Mouse (Mus musculus) limb, embryonic 15.5 days (tissue): ENCODE results near the gene Rtn4r. TPM values are rescaled to one million over a fixed set of nuclear protein-coding genes. Genes with fewer than 3 reads are reported as not detected.

Experiments used
- ATAC-seq: fragments of 200-750 bp; cut with Nextera tagmentation; 2 replicates; pipeline ENCODE4 v1.8.0; 2017; ENCODE audit warnings: low read depth, moderate TSS enrichment; ENCODE audit not compliant: insufficient number of reproducible peaks, low FRiP score, low TSS enrichment
- H3K27ac ChIP-seq: fragments of 300-500 bp; sonication (generic); 2 replicates; pipeline ENCODE4 v1.5.1; 2015; ENCODE audit warnings: moderate library complexity, mild to moderate bottlenecking, inconsistent platforms
- H3K27me3 ChIP-seq: fragments of 300-500 bp; sonication (generic); 2 replicates; pipeline ENCODE4 v1.6.1; 2015; ENCODE audit warnings: inconsistent platforms
- H3K36me3 ChIP-seq: fragments of 300-500 bp; sonication (generic); 2 replicates; pipeline ENCODE4 v1.6.1; 2015; ENCODE audit warnings: inconsistent platforms
- H3K4me1 ChIP-seq: fragments of 300-500 bp; sonication (generic); 2 replicates; pipeline ENCODE4 v1.6.1; 2015; ENCODE audit warnings: inconsistent platforms
- H3K4me2 ChIP-seq: fragments of 300-500 bp; sonication (generic); 2 replicates; pipeline ENCODE4 v1.6.1; 2015; ENCODE audit warnings: mild to moderate bottlenecking, inconsistent platforms
- H3K4me3 ChIP-seq: fragments of 300-500 bp; sonication (generic); 2 replicates; pipeline ENCODE4 v1.5.1; 2015; ENCODE audit warnings: mild to moderate bottlenecking, inconsistent platforms
- H3K9ac ChIP-seq: fragments of 300-500 bp; sonication (generic); 2 replicates; pipeline ENCODE4 v1.6.1; 2015; ENCODE audit warnings: inconsistent platforms
- H3K9me3 ChIP-seq: fragments of 300-500 bp; sonication (generic); 2 replicates; pipeline ENCODE4 v1.6.1; 2016; ENCODE audit warnings: inconsistent platforms
- WGBS: fragments of 180-500 bp; shearing (Covaris S2); methylation state at CpG from one replicate; pipeline ENCODE4 v1.1.7; 2015; 5-methylcytosine and 5-hydroxymethylcytosine counted together
- polyA plus RNA-seq: library from polyadenylated mRNA; unstranded; fragments of >200 nt; fragmentation: Nextera tagmentation; extraction: Ambion mirVana; gene quantifications from 2 replicates; pipeline ENCODE4 v1.2.1, GENCODE M21; 2015

Gene Rtn4r
- polyA plus RNA-seq, 1 experiment from 2014 or later: 7.9 TPM

- no peaks in the 10 kb centered on the region for H3K27me3 ChIP-seq
- WGBS: 86% methylated on average over 1 of the region's 1 CpGs
- H3K4me3 ChIP-seq: no peak overlapping the region
- no peak overlapping the region for H3K27ac ChIP-seq
- no peaks in the 10 kb centered on the region for H3K36me3 ChIP-seq
- no peak for ATAC-seq
- H3K4me1 ChIP-seq: no peaks in the 10 kb centered on the region
- H3K9ac ChIP-seq: no peak overlapping the region
- H3K9me3 ChIP-seq: no peaks in the 10 kb centered on the region
- no peak overlapping the region for H3K4me2 ChIP-seq
Measured at GRCm38 (mm10) chr16:18103366-18103765, 24.1 kb upstream of the Rtn4r start.

GRCm38 (mm10) chr16:18103808-18104207 lies 23.6 kb upstream of the Rtn4r start:
- Histone ChIP-seq H3K4me2 (no peak overlapping the region), H3K36me3 (no peaks in the 10 kb centered on the region), H3K27ac (no peak overlapping the region), H3K4me3 (no peak overlapping the region), H3K27me3 (no peaks in the 10 kb centered on the region), H3K4me1 (no peaks in the 10 kb centered on the region), H3K9ac (no peak overlapping the region), H3K9me3 (no peaks in the 10 kb centered on the region)
- 26% methylated on average over 6 of the region's 6 CpGs for WGBS
- ATAC-seq: no peak

DNA sequence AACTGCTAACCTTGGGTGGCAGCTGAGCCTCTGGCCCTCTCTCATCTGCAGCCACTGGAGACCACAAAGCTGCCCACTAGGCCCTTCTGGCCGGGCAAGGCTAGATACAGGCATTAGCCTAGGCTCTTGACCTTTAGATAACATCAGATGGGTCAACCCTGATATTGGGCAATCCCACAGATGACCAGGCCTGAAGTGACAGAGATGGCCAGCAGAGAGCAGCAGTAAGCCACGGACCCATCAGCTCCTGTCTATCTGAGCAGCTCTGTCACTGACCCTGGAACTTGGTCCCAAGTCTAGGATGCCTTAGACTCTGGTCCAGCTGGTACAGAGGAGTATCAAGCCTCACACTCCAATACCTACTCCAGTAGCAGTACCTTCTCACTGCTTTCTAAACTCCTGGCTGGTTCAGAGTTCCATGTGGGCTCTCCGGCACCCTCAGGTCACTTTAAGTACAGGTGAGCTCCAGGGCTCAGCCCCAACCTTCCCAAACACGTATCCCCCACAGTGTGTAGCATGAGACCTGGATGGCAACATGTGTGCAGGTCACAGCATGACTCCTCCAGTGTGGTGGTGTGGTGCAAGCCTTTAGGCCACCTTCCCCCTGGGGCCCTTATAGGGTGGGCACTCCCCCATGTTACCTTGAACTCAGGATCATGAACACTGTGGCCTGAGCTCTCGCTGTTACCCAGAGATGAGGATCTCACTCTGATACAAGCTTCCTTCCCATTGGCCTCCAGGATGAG lies 19.0 kb upstream of the Rtn4r start:
- no peaks in the 10 kb centered on the region for H3K27me3 ChIP-seq
- H3K36me3 ChIP-seq: no peaks in the 10 kb centered on the region
- ATAC-seq: no peak
- no peak overlapping the region for H3K4me3 ChIP-seq
- no peaks in the 10 kb centered on the region for H3K9me3 ChIP-seq
- 53% methylated on average over 5 of the region's 5 CpGs for WGBS
- H3K27ac ChIP-seq: no peak overlapping the region
- H3K4me1 ChIP-seq: peaks cover 7% of the 10 kb centered on the region
- H3K9ac ChIP-seq: no peak overlapping the region
- no peak overlapping the region for H3K4me2 ChIP-seq

GRCm38 (mm10) chr16:18111042-18111441 lies 16.4 kb upstream of the Rtn4r start:
- Histone ChIP-seq H3K9me3 (no peaks in the 10 kb centered on the region), H3K27ac (no peak overlapping the region), H3K4me2 (no peak overlapping the region), H3K36me3 (no peaks in the 10 kb centered on the region), H3K4me1 (peaks cover 7% of the 10 kb centered on the region), H3K27me3 (no peaks in the 10 kb centered on the region), H3K9ac (no peak overlapping the region), H3K4me3 (no peak overlapping the region)
- WGBS: 60% methylated on average over 7 of the region's 7 CpGs
- no peak for ATAC-seq

DNA sequence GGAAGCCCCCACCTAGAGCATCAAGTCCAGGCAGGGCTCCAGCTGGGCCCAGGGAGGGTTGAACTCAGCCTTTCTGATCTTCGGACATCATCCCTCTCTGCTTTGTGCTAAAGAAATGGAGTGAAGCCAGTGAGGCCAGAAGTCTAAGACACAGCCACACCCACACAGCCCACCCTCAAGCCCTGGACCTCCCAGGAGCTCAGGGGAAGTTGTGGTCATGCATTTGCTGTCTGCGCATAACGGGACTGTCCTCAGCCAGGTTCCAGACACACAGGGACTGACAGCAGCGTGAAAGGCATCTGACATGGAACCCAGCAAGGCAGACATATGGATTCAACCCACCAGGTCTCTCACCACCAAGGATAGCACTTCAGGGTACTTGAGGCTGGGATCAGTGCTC lies 11.0 kb upstream of the Rtn4r start:
- 71% methylated on average over 4 of the region's 4 CpGs for WGBS
- H3K27me3 ChIP-seq: no peaks in the 10 kb centered on the region
- H3K9ac ChIP-seq: no peak overlapping the region
- H3K36me3 ChIP-seq: no peaks in the 10 kb centered on the region
- H3K4me2 ChIP-seq: no peak overlapping the region
- H3K4me3 ChIP-seq: no peak overlapping the region
- H3K27ac ChIP-seq: no peak overlapping the region
- H3K4me1 ChIP-seq: peaks cover 6% of the 10 kb centered on the region
- no peaks in the 10 kb centered on the region for H3K9me3 ChIP-seq
- no peak for ATAC-seq

GRCm38 (mm10) chr16:18118285-18118684 lies 9.2 kb upstream of the Rtn4r start:
- Histone ChIP-seq H3K36me3 (no peaks in the 10 kb centered on the region), H3K9me3 (no peaks in the 10 kb centered on the region), H3K4me1 (no peaks in the 10 kb centered on the region), H3K4me2 (no peak overlapping the region), H3K27me3 (no peaks in the 10 kb centered on the region), H3K9ac (no peak overlapping the region), H3K4me3 (no peak overlapping the region), H3K27ac (no peak overlapping the region)
- ATAC-seq: no peak
- 63% methylated on average over 3 of the region's 3 CpGs for WGBS

GRCm38 (mm10) chr16:18119031-18119730 lies 8.3 kb upstream of the Rtn4r start:
- Histone ChIP-seq H3K27me3 (no peaks in the 10 kb centered on the region), H3K4me3 (no peak overlapping the region), H3K36me3 (no peaks in the 10 kb centered on the region), H3K27ac (no peak overlapping the region), H3K9ac (no peak overlapping the region), H3K9me3 (no peaks in the 10 kb centered on the region), H3K4me2 (no peak overlapping the region), H3K4me1 (no peaks in the 10 kb centered on the region)
- 23% methylated on average over 8 of the region's 8 CpGs for WGBS
- ATAC-seq: no peak

DNA sequence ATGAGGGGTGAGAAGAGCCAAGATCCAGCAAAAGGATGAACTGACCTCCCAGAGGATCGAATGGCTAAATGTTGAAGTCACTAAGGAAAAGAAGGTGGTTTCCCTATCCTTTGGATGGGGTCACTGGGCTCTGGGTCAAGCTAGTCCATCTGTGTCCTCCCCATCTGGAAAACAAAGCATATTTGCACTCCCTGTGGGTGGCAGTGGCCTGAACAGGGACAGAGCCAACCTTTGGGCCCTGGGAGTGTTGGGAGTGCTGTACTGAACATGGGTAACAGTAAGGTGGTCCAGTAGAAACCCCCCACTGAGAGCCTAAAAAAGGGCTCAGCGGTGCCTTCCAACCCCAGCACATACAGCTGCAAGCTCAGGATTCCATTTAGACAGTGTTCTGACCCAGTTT lies 4.7 kb upstream of the Rtn4r start:
- ATAC-seq: no peak
- 69% methylated on average over 2 of the region's 2 CpGs for WGBS
- Histone ChIP-seq H3K4me2 (no peak overlapping the region), H3K9me3 (no peaks in the 10 kb centered on the region), H3K27me3 (peaks cover 17% of the 10 kb centered on the region), H3K4me1 (peaks cover 11% of the 10 kb centered on the region), H3K36me3 (no peaks in the 10 kb centered on the region), H3K27ac (no peak overlapping the region), H3K9ac (no peak overlapping the region), H3K4me3 (no peak overlapping the region)

- peaks cover 18% of the 10 kb centered on the region for H3K4me1 ChIP-seq
- no peaks in the 10 kb centered on the region for H3K36me3 ChIP-seq
- H3K9me3 ChIP-seq: no peaks in the 10 kb centered on the region
- ATAC-seq: no peak
- H3K4me3 ChIP-seq: no peak overlapping the region
- peaks cover 24% of the 10 kb centered on the region for H3K27me3 ChIP-seq
- WGBS: 45% methylated on average over 1 of the region's 1 CpGs
- H3K9ac ChIP-seq: no peak overlapping the region
- no peak overlapping the region for H3K4me2 ChIP-seq
- H3K27ac ChIP-seq: no peak overlapping the region
Measured at GRCm38 (mm10) chr16:18123471-18123870, 4.0 kb upstream of the Rtn4r start.

- H3K4me1 ChIP-seq: peaks cover 22% of the 10 kb centered on the region
- no peak overlapping the region for H3K27ac ChIP-seq
- H3K36me3 ChIP-seq: no peaks in the 10 kb centered on the region
- H3K4me2 ChIP-seq: no peak overlapping the region
- 76% methylated on average over 4 of the region's 4 CpGs for WGBS
- H3K9ac ChIP-seq: no peak overlapping the region
- no peaks in the 10 kb centered on the region for H3K9me3 ChIP-seq
- ATAC-seq: no peak
- no peak overlapping the region for H3K4me3 ChIP-seq
- H3K27me3 ChIP-seq: peaks cover 30% of the 10 kb centered on the region
Measured at GRCm38 (mm10) chr16:18124040-18124439, 3.4 kb upstream of the Rtn4r start.

GRCm38 (mm10) chr16:18124626-18125025 lies 2.8 kb upstream of the Rtn4r start:
- Histone ChIP-seq H3K9me3 (no peaks in the 10 kb centered on the region), H3K4me3 (no peak overlapping the region), H3K9ac (no peak overlapping the region), H3K4me1 (peaks cover 26% of the 10 kb centered on the region), H3K27ac (no peak overlapping the region), H3K27me3 (peaks cover 36% of the 10 kb centered on the region), H3K36me3 (no peaks in the 10 kb centered on the region), H3K4me2 (no peak overlapping the region)
- no peak for ATAC-seq
- 31% methylated on average over 5 of the region's 5 CpGs for WGBS

- no peak overlapping the region for H3K4me3 ChIP-seq
- no peak overlapping the region for H3K4me2 ChIP-seq
- H3K36me3 ChIP-seq: no peaks in the 10 kb centered on the region
- H3K4me1 ChIP-seq: peaks cover 29% of the 10 kb centered on the region
- peaks cover 36% of the 10 kb centered on the region for H3K27me3 ChIP-seq
- no peak overlapping the region for H3K9ac ChIP-seq
- no peak overlapping the region for H3K27ac ChIP-seq
- ATAC-seq: no peak
- no peaks in the 10 kb centered on the region for H3K9me3 ChIP-seq
- 80% methylated on average over 2 of the region's 2 CpGs for WGBS
Measured at GRCm38 (mm10) chr16:18125131-18125530, 2.3 kb upstream of the Rtn4r start.
